Mouse (Mus musculus) heart, embryonic 16.5 days (tissue): ENCODE measurements around the gene Smim17. TPM values are rescaled to one million over a fixed set of nuclear protein-coding genes. Genes with fewer than 3 reads are reported as not detected.
"Not testable (repeated sequence)": the region's sequence is repeated elsewhere in the genome, so short reads cannot be mapped to it uniquely, and the experiment has no call there.

Source experiments
- ATAC-seq: fragments of 200-750 bp; cut with Nextera tagmentation; replicated peaks from 2 replicates; pipeline ENCODE4 v1.8.0; 2017; ENCODE audit warnings: moderate number of reproducible peaks; ENCODE audit not compliant: insufficient read depth, low FRiP score; ENCODE audit errors: extremely low read depth
- H3K27ac ChIP-seq: fragments of 300-500 bp; sonication (generic); 2 replicates; pipeline ENCODE4 v1.5.1; 2014; ENCODE audit warnings: mild to moderate bottlenecking, low read length, control low read depth, moderate library complexity
- H3K27me3 ChIP-seq: fragments of 300-500 bp; sonication (generic); 2 replicates; pipeline ENCODE4 v1.6.1; 2014; ENCODE audit warnings: low read length, mixed read lengths; ENCODE audit not compliant: control insufficient read depth, insufficient read depth
- H3K36me3 ChIP-seq: fragments of 300-500 bp; sonication (generic); 2 replicates; pipeline ENCODE4 v1.6.1; 2014; ENCODE audit not compliant: control insufficient read depth, insufficient read depth
- H3K4me1 ChIP-seq: fragments of 300-500 bp; sonication (generic); 2 replicates; pipeline ENCODE4 v1.6.1; 2014; ENCODE audit warnings: low read length, mixed read lengths; ENCODE audit not compliant: control insufficient read depth, insufficient read depth
- H3K4me2 ChIP-seq: fragments of 300-500 bp; sonication (generic); 2 replicates; pipeline ENCODE4 v1.6.1; 2014; ENCODE audit warnings: low read depth, mild to moderate bottlenecking, control low read depth, low read length
- H3K4me3 ChIP-seq: fragments of 300-500 bp; sonication (generic); 2 replicates; pipeline ENCODE4 v1.5.1; 2014; ENCODE audit warnings: mild to moderate bottlenecking, control low read depth, low read length
- H3K9ac ChIP-seq: fragments of 300-500 bp; sonication (generic); 2 replicates; pipeline ENCODE4 v1.6.1; 2014; ENCODE audit warnings: low read length, control low read depth
- H3K9me3 ChIP-seq: fragments of 300-500 bp; sonication (generic); replicated peaks from 2 replicates; pipeline ENCODE4 v1.6.1; 2016; ENCODE audit warnings: low read length; ENCODE audit not compliant: control insufficient read depth
- WGBS: fragments of 180-500 bp; shearing (Covaris S2); extraction: QIAGEN DNeasy Blood & Tissue Kit; methylation state at CpG from one replicate; pipeline ENCODE4 v1.1.7; 2014; 5-methylcytosine and 5-hydroxymethylcytosine counted together
- polyA plus RNA-seq: library from polyadenylated mRNA; unstranded; fragments of >200 nt; fragmentation: Nextera tagmentation; extraction: Ambion mirVana; gene quantifications from 2 replicates; pipeline ENCODE4 v1.2.1, GENCODE M21; 2015

Smim17 gene
- polyA plus RNA-seq, 1 experiment from 2014 or later, result 0.20 TPM

DNA sequence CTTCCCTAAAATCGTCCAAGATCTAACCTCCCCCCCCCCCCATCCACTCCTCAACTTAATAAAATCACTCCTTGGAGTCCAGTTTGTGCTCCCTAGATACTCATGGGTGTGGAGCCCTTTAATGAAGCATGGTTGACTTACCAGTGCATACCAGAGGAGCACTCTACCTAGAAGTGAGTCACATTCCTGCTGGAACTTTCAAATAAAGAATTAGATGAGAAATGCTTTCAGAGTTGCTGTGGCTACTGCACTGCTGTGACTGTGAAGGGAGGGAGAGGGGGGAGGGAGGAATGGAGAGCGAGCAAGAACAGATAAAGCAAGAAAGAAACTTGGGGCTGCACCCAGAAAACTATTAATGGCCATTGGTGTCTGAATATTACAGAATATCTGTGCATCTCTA lies 42.7 kb downstream of the Smim17 start:
- Histone ChIP-seq H3K27ac (no peak overlapping the region), H3K36me3 (no peaks in the 10 kb centered on the region), H3K4me2 (no peak overlapping the region), H3K27me3 (no peaks in the 10 kb centered on the region), H3K4me3 (no peak overlapping the region), H3K9ac (no peak overlapping the region), H3K9me3 (peaks cover 2% of the 10 kb centered on the region; the same call in 1 of the 2 replicates), H3K4me1 (no peaks in the 10 kb centered on the region)
- no peak for ATAC-seq
- 55% methylated on average over 2 of the region's 2 CpGs for WGBS

DNA sequence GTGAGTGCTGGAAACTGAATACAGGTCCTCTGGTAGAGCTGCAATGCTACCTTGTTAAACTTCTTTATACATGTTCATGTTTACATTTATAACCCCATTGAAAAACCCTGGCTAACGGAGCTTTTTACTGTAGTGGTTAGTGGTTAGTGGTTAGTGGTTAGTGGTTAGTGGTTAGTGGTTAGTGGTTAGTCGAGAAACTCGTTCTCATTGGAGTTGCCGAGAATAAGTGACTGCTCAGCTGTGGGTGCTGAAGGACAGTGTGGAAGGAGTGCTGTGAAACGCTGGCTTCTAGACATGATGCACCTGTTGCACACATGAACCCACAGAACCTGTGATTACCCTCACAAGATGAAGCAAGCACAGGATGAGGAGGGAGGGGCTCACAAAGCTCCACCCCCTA lies 49.3 kb downstream of the Smim17 start:
- H3K4me1 ChIP-seq, result no peaks in the 10 kb centered on the region
- no peak overlapping the region for H3K4me2 ChIP-seq
- H3K9me3 ChIP-seq, result peaks cover 3% of the 10 kb centered on the region; the same call in 1 of the 2 replicates
- H3K27me3 ChIP-seq, result no peaks in the 10 kb centered on the region
- no peak overlapping the region for H3K9ac ChIP-seq
- no peaks in the 10 kb centered on the region for H3K36me3 ChIP-seq
- ATAC-seq, result no peak
- H3K4me3 ChIP-seq, result no peak overlapping the region
- no peak overlapping the region for H3K27ac ChIP-seq
- 71% methylated on average over 5 of the region's 5 CpGs for WGBS

DNA sequence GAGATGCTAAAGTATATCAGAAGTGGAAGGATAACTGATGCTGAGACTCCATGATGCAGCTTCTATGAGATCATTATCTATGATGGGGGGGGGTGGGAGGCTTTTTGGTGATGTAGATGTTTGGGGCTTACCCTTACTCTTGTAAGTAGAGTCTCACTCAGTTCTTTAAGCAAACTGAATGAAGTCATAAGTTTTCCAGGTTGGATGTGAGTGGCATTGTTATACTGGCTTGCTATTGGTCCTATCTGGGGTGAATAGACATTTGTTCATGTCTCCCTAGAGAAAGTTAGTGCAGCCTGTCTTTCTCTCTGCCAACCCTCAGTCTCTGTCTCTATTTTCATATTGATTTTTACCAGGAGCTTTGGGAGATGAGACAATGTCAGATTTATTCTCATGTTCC lies 57.4 kb downstream of the Smim17 start, which contains the start of gene Olfr1336:
Olfr1336 (plus strand) TSS at position 301 of the 400 bp plus-strand sequence.
- H3K4me1 ChIP-seq, result no peaks in the 10 kb centered on the region
- H3K9ac ChIP-seq, result no peak within 1 kb of the TSS
- H3K36me3 ChIP-seq, result no peaks in the 10 kb centered on the region
- H3K27me3 ChIP-seq, result no peaks in the 10 kb centered on the region
- H3K4me3 ChIP-seq, result no peak within 1 kb of the TSS
- no peak for ATAC-seq
- no peak within 1 kb of the TSS for H3K27ac ChIP-seq
- H3K4me2 ChIP-seq, result no peak within 1 kb of the TSS
- H3K9me3 ChIP-seq, result peaks cover 3% of the 10 kb centered on the region

DNA sequence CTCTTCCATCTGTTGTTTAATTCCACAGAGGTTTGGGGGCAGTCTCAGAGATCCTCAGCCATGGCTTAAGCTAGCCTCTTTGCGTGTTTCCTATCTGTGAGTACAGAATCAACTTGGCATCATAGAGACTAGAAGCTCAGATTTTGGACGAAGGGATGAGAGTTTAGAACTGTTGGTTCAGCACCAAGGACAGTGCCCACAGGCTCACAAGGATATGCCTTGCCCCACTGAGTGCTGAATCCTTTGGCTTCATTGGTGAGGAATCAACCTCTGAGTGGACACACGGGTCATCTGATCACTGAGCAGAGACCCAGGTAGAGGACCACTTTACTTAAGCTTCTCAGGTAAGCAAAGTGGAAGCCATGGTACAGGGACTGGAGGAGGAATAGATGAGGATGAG lies 57.9 kb downstream of the Smim17 start:
- no peak overlapping the region for H3K4me3 ChIP-seq

DNA sequence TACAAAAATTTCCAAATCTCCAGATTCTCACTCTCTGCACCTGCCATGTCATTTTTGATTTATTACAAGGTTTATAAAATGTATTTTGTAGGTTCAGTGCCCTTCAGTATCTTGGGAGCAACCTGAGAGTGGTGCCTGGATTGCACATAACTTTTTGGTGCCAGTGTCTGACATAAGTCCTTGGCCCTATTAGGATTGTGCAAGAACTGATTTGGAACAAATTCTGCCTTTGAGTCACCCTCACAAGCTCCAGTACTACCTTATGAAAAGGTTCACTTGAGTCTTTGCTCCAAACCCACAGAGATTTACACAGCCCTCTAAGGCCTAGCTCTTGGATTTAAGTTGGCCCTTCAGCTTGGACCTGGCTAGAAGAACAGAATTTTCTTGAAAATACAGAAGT lies 68.4 kb downstream of the Smim17 start, which contains the start of gene Olfr1346:
Olfr1346 (plus strand) TSS at position 151 of the 400 bp plus-strand sequence.
- Histone ChIP-seq H3K9ac (no peak within 1 kb of the TSS), H3K4me1 (no peaks in the 10 kb centered on the region), H3K27me3 (no peaks in the 10 kb centered on the region), H3K4me3 (no peak within 1 kb of the TSS), H3K36me3 (no peaks in the 10 kb centered on the region), H3K27ac (no peak within 1 kb of the TSS), H3K4me2 (no peak within 1 kb of the TSS), H3K9me3 (0 out of 2 replicates have a peak, but pooled peaks cover 2% of the 10 kb centered on the region)
- ATAC-seq, result no peak

More for the DNA sequence above, 57.9 kb downstream of the Smim17 start:
- ATAC-seq, result no peak
- H3K9me3 ChIP-seq, result peaks cover 3% of the 10 kb centered on the region
- H3K36me3 ChIP-seq, result no peaks in the 10 kb centered on the region
- H3K4me1 ChIP-seq, result no peaks in the 10 kb centered on the region
- H3K27me3 ChIP-seq, result no peaks in the 10 kb centered on the region
- H3K27ac ChIP-seq, result no peak overlapping the region
- no peak overlapping the region for H3K4me2 ChIP-seq
- no peak overlapping the region for H3K9ac ChIP-seq
- 41% methylated on average over 3 of the region's 3 CpGs for WGBS

DNA sequence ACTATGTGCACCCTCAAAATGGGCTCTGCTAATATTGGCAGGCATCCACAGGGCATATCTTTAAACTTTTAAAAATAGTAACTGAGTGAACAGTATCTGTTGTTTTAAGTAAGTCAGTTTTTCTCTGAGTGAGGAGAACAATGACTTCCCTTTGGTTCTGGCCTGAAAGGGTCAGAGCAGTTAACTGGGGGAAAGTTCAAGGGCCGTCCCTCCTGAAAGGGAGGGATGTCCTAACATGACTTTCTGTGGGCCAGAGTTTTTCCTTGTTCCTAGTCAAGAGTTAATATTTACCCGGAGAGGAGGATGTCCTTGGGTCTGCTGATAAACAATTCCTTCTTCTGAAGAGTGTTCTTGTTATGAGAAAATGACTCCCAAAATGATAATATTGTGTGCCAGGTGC lies 79.1 kb downstream of the Smim17 start:
- H3K27me3 ChIP-seq, H3K9ac ChIP-seq, H3K9me3 ChIP-seq, H3K4me3 ChIP-seq, H3K4me2 ChIP-seq, H3K36me3 ChIP-seq, H3K27ac ChIP-seq, ATAC-seq, H3K4me1 ChIP-seq: not testable (repeated sequence)
- 55% methylated on average over 2 of the region's 2 CpGs for WGBS

Other genes starting within 250 kb of the Smim17 start
- 22.2 and 22.5 TPM in 2 replicates for gene Zfp787, start 242.7 kb upstream of the Smim17 start, polyA plus RNA-seq
- gene Zfp444, start 226.5 kb upstream of the Smim17 start, polyA plus RNA-seq, result 34.4 and 35.4 TPM in 2 replicates
- gene Galp, start 201.6 kb upstream of the Smim17 start, polyA plus RNA-seq, result not detected in 2 replicates
- not detected in 2 replicates for gene Zscan5b, start 176.4 kb upstream of the Smim17 start, polyA plus RNA-seq
- not detected in 2 replicates for gene Epp13, start 146.0 kb upstream of the Smim17 start, polyA plus RNA-seq
- gene Zfp667, start 112.1 kb upstream of the Smim17 start, polyA plus RNA-seq, result 4.9 and 5.1 TPM in 2 replicates
- 3.2 and 4.5 TPM in 2 replicates for gene Zfp583, start 67.4 kb upstream of the Smim17 start, polyA plus RNA-seq
- gene Gm3854, start 55.0 kb upstream of the Smim17 start, polyA plus RNA-seq, result 1.0 and 1.5 TPM in 2 replicates
- gene Zfp78, start 35.4 kb upstream of the Smim17 start, polyA plus RNA-seq, result 1.0 and 1.8 TPM in 2 replicates
- gene Zfp28, start 15.4 kb upstream of the Smim17 start, polyA plus RNA-seq, result 7.6 and 9.5 TPM in 2 replicates
- not detected in 2 replicates for gene Gm20715, start 11.6 kb downstream of the Smim17 start, polyA plus RNA-seq
- not detected in 2 replicates for gene Olfr1344, start 40.0 kb downstream of the Smim17 start, polyA plus RNA-seq
- gene Olfr1336, start 57.5 kb downstream of the Smim17 start, polyA plus RNA-seq, result 0.02 TPM in 1 of 2 replicates, not detected in the other
- not detected in 2 replicates for gene Olfr1346, start 68.4 kb downstream of the Smim17 start, polyA plus RNA-seq
- gene Olfr5, start 88.2 kb downstream of the Smim17 start, polyA plus RNA-seq, result not detected in 2 replicates
- not detected in 2 replicates for gene Olfr1347, start 101.0 kb downstream of the Smim17 start, polyA plus RNA-seq
- not detected in 2 replicates for gene Olfr1348, start 110.0 kb downstream of the Smim17 start, polyA plus RNA-seq
- not detected in 2 replicates for gene Olfr1349, start 124.2 kb downstream of the Smim17 start, polyA plus RNA-seq
- not detected in 2 replicates for gene Olfr1350, start 166.1 kb downstream of the Smim17 start, polyA plus RNA-seq